Mouse (Mus musculus): ENCODE measurements around the gene Mrps18a. TPM values are rescaled to one million over a fixed set of nuclear protein-coding genes. Genes with fewer than 3 reads are reported as not detected.

Gene Mrps18a
- 100 to 1,000 TPM in 2 of 4 experiments, 10 to 100 TPM in 2; 94.5 to 106 (median 101) TPM for total RNA-seq (2022)

GRCm38 (mm10) chr17:46110402-46111289 is at the start of gene Mrps18a:
TSS of gene Mrps18a (plus strand) at chr17:46110986.
- peak; percentile 80 for DNase-seq

GRCm38 (mm10) chr17:46063283-46063973 is 47.4 kb upstream of the Mrps18a start:
- no peak for DNase-seq

GRCm38 (mm10) chr17:46063974-46064312 is 46.8 kb upstream of the Mrps18a start:
- no peak for DNase-seq

GRCm38 (mm10) chr17:46070046-46070445 is 40.7 kb upstream of the Mrps18a start:
- peak; percentile 74 for DNase-seq

- DNase-seq, result no peak
These were observed 39.3 kb upstream of the Mrps18a start for GRCm38 (mm10) chr17:46071531-46071930.

- DNase-seq, result peak; percentile 78
These were observed 37.0 kb upstream of the Mrps18a start for GRCm38 (mm10) chr17:46073730-46074301.

GRCm38 (mm10) chr17:46074398-46075115 is 36.2 kb upstream of the Mrps18a start:
- no peak for DNase-seq

GRCm38 (mm10) chr17:46075116-46075485 is 35.7 kb upstream of the Mrps18a start:
- DNase-seq, result peak; percentile 50

GRCm38 (mm10) chr17:46075551-46076259 is 35.1 kb upstream of the Mrps18a start:
- peak; percentile 78 for DNase-seq

GRCm38 (mm10) chr17:46076260-46076551 is 34.6 kb upstream of the Mrps18a start:
- no peak for DNase-seq

GRCm38 (mm10) chr17:46077921-46078534 is 32.8 kb upstream of the Mrps18a start:
- no peak for DNase-seq

- DNase-seq, result no peak
These were observed 31.7 kb upstream of the Mrps18a start for GRCm38 (mm10) chr17:46079037-46079436.

GRCm38 (mm10) chr17:46080388-46080787 is 30.4 kb upstream of the Mrps18a start:
- no peak for DNase-seq

- no peak for DNase-seq
These were observed 29.7 kb upstream of the Mrps18a start for GRCm38 (mm10) chr17:46081042-46081441.

- no peak for DNase-seq
These were observed 29.1 kb upstream of the Mrps18a start for GRCm38 (mm10) chr17:46081657-46082056.

- DNase-seq, result no peak
These were observed 27.4 kb upstream of the Mrps18a start for GRCm38 (mm10) chr17:46083381-46083780.

GRCm38 (mm10) chr17:46084091-46084501 is 26.7 kb upstream of the Mrps18a start:
- DNase-seq, result peak; percentile 50

- DNase-seq, result no peak
These were observed 24.4 kb upstream of the Mrps18a start for GRCm38 (mm10) chr17:46086341-46086870.

- no peak for DNase-seq
These were observed 19.4 kb upstream of the Mrps18a start for GRCm38 (mm10) chr17:46091351-46091750.

- DNase-seq, result no peak
These were observed 18.9 kb upstream of the Mrps18a start for GRCm38 (mm10) chr17:46091899-46092298.

- no peak for DNase-seq
These were observed 12.3 kb upstream of the Mrps18a start for GRCm38 (mm10) chr17:46098525-46098924.
